Mouse (Mus musculus) kidney, postnatal 14 days (tissue): ENCODE measurements around the gene Prdm16.

ENCODE experiments used
- DNase-seq: peaks from one replicate; pipeline ENCODE4 v3.0.0; 2022; ENCODE audit warnings: mixed read lengths

Gene Prdm16

DNA sequence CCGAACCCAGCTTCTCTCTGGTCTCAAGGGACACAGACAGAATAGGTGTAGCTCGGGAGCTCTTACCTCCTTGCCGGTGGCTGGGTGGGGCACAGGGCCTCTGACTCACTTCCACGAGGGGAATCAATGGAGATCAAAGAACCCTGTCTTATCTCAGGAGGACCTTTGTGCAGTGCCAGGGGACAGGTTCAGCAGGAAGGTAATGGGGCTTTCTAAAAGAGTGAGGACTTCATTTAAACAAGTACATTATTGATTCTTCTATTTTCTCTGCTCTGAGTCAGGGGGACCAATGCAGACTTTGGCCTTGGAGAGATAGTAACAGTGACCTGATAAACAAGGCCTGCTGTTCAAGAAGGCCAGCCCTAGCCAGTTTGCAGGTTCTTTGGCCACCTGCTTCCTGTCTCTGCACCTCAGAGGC is 218.3 kb downstream of the Prdm16 start:
- DNase-seq = no peak

DNA sequence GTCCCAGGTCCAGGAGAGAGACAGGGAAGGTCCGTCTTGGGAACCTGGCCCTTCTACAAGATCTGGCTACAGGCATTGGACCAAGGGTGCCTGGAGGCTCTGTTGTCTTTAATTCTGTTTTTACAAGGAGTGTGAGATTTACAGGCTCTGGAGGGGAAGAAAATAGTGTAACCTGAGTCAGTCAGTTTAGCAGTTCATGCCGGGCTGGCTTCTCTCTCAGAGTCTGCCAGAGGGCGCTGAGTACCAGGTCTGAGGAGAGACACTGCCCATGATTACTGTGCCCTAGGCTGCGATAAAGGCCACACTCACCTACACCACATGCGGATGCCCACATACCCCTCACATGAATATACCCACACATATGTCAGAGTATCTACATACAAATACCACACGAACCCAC is 219.9 kb downstream of the Prdm16 start:
- DNase-seq = no peak

DNA sequence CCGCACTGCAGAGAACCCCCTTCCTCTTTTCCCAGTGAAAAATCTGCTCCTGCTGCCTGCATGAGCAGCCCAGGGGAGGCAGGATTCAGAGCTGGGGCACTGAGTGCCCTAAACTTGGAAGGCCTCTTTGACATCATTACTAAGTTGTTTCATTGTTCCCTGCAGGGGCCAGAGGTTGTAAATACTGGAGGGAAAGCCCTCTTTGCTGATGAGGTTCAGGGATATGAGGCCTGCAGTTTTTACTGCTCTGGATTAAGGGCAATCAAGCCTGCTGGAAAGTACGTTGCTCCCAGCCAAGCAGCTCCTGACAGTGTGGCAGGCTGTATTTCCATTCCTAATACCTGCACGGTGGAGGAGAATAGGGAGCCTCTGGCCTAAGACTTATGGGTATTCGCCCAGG is 221.8 kb downstream of the Prdm16 start:
- no peak for DNase-seq

DNA sequence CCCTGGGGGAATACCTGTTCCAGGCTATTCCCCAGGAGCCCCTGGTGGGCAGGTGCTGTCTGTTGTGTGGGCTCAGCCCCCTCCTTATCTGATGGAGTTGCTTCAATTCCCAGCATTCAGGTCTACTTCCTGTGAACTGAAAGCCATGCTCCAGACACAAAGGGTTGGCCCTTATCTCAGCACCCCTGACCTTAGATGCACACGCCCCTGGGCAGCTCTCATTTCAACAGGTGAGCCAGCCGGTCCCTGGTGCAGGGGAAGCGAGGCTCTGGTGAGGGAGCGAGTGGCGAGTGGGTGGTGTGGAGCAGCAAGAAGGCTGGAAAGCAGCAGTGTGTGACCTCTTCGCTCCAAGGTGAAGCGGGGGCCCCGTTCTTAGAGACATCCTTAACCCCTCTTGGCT is 226.1 kb downstream of the Prdm16 start:
- no peak for DNase-seq

DNA sequence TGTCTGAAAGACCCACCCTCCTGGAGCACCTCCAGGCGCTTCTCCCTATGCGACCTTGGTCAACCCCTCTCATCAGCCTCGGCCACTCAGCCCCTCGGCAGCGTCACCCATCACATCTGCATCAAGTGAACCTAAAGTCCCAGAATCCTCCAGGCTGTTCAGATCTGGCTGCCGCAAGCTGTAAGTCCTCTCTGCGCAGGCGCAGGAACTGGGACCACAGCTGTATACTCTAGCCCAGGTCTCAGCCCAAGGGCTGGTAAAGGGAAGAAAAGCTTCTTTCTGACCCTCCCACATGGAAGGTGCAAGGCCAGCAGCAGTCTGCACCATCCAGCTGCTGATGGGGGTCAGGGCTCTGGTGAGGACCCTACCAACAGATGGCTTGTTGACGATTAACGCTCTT is 226.8 kb downstream of the Prdm16 start:
- no peak for DNase-seq

DNA sequence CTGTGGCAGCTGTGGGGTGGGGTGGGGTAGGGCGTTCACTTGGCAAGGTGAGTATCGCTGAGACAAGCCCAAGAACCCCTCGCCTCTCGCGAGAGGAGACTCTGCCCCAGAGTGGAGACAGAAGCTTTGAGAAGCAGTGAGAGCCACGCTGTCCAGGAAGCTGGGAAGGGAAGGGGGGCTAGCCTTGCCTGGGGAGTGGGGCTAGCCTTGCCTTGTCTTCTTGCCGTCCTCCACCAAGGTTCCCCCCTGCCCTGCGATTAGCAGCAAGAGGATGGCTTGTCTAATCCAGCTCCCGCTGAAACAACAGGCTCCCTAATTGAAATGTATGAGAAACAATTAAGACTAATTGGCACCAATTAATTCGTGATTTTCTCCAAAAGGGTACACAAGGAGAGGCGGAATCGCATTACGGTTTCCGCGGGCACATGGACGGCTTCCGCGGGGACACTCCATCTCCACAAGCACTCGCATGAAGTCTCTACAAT is 227.4 kb downstream of the Prdm16 start:
- DNase-seq = no peak

DNA sequence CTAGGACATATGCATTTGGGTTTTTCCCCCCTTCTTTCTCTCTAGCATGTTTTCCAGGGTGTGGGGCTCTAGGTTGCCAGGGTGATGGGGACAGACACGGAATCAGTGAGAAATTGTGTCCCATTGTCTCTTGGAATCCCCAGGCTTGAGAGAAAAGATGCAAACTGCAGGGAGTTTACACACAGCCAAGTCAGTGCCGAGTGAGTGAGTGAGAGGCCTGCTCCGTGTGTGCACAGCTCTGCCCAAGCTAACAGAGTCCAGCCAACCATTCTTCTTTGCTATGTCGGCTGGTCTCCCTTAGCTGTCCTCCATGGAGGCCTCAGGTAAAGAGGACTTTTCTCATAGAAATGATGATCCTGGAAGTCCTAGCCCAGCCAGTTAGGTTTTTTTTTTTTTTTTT is 233.7 kb downstream of the Prdm16 start:
- DNase-seq = no peak

DNA sequence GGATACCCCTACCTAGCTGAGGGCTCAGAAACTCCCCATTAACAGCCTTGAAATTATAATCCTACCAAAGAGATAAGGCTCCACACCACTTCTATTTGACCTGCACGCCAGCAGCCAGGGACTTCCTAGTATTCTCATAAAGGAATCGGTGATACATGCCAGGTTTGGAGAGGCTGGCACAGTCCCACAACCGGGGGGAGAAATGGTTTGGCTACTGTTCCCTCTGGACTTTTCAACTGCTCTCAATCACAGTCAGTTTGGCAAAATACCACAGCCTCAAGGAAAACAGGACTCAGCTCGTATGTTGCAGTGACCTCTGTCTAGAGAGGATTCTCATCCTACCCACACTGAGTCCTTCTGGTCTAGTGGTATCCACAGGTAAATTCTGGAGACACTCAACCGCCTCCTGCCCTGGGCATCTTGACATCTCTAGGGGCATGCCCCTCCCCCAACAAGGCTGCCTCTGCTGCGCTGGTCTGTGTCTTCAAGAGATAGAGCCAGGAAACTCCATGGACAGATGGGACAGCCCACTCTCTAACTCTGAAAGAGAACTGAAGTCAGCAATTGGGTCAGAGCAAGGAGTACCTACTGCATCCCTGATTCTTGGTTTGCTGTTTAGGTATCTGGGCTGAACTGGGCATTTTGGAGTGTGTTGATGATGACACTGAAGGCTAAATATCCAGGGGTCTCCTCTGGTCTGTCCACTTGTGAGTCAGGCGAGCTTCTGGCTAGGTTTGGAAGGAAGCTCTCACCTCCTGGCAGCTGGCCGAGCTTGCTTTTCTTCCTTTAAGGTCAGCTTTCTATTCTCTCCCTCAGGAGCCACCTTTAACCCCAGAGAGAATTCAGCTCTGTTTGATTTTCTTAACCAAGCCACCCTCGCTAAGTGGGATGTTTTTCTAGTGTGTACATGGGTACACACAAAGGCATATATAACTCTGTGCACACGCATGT is 234.4 kb downstream of the Prdm16 start:
- no peak for DNase-seq

DNA sequence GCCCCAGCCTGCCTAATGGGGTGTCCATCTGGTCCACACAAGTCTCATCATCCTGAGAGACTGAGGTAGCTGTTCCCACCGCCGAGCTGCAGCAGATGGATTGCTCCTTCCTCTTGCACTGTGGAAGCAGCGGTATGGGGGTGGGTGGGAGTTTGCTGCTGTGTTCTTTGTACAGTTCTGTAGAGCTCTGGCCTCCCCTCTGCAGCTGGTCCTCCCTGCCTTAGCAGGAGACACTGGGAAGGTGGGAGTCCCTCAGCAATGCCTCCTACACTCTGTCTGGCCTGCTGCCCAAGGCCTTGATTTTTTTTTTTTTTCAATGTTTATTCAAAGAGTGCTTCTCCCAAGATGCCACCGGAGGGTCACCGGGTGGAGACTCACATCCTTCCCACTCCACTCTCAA is 235.3 kb downstream of the Prdm16 start:
- DNase-seq = no peak

DNA sequence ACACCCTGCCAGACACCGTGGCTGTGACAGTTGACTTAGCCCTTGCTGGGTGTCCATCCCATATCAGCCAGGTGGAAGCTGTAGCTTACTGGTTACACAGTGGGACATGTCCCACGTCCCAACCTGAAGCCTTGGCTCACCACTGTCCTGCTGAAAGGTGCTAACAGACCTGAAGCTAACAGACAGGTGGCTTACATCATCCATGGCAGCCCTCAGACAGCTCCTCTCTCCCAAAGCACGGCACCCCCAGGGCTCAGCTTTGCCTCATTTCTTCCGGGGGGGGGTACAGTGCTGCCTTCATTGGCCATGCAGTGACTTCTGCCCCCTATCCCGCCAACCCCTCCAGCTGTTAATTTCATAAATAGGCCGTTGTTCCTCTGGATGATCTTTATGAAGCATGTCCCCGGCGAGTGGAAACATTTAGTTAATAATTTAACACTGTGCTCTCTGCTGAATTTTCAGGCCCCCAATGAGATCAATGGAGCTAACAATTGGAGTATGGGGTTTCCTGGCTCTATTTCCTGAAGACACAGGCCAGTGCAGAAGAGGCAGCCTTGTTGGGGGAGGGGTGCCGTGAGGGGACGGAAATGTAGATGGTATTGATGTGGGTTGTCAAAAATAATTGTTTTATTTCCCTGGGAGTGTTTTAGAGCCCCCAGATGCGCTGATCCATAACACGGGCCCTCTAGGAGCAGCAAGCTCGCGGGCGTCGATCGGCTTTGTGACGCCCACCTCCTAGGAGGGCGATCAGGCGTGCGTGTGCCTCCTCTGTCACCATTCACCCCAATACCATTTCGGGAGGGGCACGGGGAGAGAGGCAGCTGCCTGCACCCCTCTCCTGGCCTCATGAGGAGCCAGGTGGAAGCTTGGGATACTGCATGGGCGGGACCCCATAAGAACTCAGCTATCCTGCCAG is 236.2 kb downstream of the Prdm16 start:
- DNase-seq = no peak

DNA sequence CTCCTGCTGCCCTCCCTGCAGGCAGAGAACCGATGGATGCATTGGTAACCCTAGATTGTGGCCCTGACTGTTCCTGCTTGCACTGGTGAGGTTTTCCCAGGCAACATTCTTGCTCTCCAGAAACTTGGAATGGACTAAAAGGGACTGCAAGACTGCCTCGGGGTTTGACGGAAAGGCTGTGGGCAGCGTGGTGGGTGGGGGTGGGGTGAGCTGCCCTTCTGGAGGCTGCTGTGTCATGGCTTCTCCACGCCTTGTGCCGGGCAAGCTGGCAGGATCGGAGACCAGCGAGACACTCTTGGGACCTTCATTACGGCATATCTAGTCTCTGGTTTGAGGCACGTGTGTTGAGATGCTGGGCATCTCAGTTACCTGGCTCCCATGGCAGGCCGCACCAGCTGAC is 237.0 kb downstream of the Prdm16 start:
- no peak for DNase-seq

DNA sequence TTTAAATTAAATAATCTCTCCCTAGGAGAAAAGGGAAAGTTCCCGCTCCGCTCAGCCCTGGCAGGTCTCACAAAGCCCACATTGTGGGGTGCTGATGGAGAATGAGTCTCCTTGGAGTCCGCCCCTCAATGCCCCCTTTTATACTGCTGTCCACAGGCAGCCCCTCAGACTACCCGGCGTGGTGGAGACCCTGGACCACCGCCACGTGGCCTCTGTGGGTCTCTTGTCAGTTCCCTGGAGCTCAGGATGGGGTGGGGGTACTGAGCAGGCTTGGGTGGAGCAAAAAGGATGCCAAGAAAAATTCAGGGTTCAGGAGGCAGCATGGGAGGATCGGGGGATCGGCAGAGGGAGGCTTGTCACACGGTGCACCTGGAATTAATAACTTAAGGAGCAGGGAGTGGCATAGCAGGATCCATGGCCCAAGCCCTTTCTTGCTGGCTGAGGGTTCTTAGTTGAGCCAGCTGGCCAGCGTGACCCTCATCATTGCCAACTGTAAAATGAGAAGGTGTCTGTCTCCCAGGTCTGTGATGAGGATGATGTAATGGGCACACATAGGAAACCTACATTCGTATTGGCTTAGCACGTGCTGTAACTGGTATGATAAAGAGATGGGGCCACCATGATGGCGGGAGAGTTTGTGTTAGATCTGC is 239.9 kb downstream of the Prdm16 start:
- DNase-seq = no peak

DNA sequence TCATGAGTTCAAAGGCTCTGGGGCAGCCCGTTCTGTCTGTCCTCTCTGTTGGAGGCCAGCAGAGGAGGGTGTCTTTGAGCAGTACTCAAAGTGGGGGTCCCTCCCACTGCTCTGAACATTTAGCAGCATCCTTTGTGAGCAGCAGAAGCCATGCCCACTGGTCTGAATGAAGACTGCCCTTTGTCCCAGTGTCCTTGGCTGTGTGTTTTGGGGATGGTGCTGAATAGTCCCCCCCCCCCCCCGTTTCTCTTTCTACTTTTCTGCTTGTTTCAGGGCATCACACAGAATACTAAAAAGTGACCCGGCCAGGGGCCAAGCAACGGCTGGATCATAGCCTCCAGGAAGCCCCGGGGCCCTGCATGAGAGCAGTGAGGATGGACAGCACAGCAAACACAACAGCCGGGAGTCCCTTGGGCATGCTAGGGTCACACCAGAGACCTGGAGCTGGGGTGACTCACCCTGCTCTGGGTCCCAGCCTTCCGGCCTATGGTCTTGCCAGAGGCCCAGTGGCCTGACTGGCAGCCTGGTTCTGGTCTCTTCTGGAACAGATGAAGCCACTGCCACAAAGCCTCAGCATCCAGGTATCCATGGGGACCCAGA is 242.4 kb downstream of the Prdm16 start:
- no peak for DNase-seq

DNA sequence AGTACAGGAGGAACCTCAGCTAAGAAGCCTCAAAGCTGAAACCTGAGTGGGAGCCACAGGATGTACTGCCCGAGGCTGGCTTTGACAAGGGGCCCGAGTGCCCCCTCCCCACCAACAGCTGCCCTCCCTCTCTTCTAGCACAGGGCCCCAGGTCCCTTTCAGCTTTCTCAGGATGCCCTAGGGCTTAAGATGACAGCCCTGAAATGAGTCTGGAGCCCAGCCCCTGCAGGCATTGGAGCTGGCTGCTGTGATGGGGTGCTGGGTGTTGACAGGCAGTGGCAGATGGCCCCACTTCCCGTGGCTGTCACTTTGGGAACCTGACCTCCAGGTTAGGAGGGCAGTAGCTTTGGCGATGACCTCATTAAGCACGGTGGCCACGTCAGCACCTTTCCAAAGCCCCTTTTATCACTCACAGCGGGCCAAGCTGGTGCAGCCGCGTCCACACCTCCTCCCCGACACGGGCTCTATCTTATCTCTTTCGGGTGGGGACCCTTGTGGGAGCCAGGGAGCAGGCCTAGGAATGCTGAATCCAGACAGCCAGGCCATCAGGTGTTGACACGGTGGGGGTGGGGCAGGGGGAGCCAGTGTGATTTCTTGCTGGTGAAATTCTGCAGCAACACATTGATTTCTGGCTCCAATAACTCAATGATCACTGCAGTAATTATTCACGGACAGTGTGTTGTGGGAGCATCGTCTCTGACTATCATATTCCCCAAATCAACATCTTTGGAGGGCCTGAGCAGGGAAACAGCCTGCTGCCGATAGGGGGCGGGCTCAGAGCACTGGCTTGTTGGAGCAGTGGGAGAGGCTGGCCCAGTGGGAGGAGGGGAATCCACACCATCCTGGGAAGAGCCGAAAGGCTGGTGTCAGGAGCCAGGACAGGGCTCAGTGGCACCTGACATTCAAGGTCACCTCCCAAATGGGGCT is 243.2 kb downstream of the Prdm16 start:
- DNase-seq = peak; percentile 23

DNA sequence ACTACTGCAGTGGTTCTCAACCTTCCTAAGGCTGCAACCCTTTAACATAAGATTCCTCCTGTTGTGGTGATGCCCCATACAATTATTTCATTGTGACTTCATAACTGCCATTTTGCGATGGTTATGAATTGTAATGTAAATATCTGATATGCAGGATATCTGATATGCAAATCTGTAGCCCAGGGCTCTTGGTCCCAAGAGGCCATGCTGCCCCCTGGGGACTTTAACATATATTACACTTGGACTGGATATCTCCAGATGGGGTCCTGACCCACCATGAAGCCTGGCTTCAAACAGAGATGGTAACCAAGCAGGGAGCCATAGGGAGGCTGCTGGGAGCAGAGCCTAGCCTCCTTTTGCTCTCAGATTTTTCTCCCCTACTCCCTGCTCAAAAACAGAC is 244.0 kb downstream of the Prdm16 start:
- no peak for DNase-seq

DNA sequence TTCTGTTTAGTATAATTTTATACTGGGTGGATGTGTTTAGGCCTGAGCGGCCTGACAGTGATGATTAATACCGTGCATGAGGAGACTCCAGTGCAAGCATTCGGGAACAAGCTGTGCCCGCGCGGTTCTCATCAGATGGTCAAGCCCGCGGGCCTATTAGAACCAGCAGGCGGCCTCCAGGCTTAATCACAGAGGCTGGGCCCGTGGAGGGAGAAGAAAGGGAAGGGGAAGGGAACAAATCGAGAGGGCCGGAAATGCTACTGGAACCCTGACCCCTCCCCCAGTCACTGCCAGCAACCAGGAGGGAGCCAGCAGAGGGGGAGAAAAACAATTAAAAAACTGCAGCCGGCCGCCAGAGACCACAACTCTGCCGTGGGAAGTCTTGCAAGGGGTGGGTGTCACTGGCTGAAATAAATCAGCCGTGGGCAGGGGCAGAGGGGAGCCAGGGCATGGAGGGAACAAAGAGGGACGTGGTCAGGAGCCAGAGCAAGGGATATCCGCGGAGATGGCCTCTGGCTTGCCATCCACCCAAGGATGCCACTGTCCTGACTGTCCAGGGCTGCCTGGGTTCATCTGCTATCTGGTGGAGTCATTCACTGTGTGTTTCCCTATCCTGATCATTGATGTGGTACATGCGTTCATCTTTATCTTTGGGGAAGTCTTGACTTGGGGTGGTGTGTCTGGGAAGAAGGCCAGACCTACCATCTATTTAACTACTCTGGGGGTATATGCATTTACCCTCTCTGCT is 246.2 kb downstream of the Prdm16 start:
- DNase-seq = peak; percentile 63

DNA sequence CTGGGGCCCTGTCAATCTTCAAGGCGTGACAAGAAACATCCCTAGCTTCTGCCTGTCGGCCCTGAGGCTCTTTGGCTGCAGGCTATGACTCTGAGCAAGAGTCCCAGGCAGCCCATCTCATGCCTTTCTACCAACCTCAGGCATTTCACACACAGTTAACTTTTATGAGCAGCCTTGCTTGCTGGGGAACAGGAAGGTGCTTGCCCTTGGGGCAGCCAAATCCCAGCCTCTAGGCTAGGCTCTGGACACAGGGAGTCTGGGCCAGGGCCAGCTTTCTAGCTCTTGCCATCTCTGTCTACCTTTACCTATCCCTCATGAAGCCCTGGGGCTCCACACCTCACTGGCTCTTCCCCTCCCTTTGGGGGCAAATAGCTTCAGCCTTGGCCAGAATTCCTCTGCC is 247.0 kb downstream of the Prdm16 start:
- DNase-seq = no peak

DNA sequence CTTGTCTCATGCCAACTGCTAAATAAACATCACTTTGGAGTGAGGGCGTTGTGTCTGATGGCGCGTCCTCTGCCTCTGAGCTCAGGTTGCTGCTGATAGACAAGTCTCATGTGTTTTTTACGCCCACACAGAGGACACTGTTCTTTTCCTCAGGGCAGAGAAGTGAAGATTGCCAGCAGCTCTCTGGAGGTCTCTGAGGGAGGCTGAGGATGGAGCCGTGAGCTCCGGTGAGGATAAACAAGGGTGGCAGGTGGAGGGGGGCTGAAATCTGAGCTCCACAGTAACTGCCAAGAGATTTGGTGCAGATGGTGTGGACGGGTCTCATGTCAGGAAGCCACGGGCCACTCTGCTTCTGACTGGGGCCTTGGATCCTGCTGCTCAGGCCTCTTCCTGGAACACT is 249.9 kb downstream of the Prdm16 start:
- no peak for DNase-seq

DNA sequence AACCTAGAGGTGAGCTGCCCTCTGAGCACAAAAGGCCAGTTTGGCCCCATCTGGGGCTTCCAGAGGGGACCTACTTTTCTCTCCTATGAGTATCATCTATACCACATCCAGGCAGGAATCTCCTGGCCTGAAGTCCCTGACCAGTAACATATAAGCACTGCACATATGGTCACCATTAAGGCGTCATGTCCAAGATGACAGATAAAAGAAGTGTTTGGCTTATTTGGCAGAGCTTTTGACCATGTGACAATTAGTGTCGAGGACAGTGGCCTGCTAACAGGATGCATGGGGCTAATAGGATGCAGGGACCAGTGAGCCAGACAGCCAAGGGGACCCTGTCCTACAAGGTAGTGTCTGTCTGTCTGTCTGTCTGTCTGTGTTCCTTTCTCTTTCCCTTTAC is 250.8 kb downstream of the Prdm16 start:
- no peak for DNase-seq

DNA sequence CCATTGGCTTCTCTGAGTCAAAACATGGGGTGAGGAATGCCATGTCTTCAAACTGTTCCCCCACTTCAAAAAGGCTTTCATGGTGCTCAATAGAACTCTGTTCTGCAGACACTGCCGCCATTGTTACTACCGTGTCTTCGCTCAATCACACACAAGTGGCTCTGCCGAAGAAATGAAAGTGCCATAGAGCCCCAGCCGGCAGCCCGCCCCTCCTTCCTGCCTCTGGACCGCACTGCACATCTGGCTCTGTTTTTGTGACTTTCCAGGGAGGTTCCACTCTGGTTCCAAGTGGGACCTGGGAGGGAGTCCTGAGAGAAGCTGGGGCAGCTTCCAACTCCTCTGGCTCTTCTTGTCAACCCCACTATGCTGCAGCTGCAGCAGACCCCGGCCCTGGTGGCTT is 251.5 kb downstream of the Prdm16 start:
- DNase-seq = no peak

DNA sequence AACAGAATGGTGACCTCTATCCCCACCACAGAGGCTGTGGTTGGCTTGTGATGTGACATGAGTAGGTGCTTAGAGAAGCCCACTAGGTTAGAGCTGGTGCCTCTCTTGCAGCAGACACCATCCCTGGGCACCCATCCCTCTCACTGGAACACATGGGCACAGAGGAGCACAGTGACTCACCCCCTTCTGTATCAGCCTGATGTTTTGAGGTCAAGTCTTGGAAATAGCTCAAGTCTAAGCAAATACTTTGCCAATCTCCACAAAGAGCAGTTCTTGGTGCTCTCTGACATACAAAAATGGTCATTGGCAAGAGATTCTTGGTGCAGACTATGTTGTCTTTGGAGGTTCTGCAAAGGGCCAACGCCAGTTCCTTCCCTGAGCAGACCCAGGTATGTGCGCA is 257.8 kb downstream of the Prdm16 start:
- no peak for DNase-seq
